Mouse (Mus musculus) layer of hippocampus, adult 9-10 months (tissue): Measurements from ENCODE around the gene Lfng.
A peak's percentile ranks its signal among the peaks of the same experiment; 100 is the strongest.

Experiments used
- DNase-seq: peaks from one replicate; pipeline ENCODE4 v3.0.0; 2022; ENCODE audit warnings: low spot score

Gene Lfng

GRCm38 (mm10) chr5:140616691-140617090, 9.6 kb downstream of the Lfng start:
- DNase-seq = no peak

GRCm38 (mm10) chr5:140617714-140618113, 10.6 kb downstream of the Lfng start:
- DNase-seq = no peak

GRCm38 (mm10) chr5:140619151-140619771, 12.1 kb downstream of the Lfng start:
- DNase-seq = peak; percentile 62

DNA sequence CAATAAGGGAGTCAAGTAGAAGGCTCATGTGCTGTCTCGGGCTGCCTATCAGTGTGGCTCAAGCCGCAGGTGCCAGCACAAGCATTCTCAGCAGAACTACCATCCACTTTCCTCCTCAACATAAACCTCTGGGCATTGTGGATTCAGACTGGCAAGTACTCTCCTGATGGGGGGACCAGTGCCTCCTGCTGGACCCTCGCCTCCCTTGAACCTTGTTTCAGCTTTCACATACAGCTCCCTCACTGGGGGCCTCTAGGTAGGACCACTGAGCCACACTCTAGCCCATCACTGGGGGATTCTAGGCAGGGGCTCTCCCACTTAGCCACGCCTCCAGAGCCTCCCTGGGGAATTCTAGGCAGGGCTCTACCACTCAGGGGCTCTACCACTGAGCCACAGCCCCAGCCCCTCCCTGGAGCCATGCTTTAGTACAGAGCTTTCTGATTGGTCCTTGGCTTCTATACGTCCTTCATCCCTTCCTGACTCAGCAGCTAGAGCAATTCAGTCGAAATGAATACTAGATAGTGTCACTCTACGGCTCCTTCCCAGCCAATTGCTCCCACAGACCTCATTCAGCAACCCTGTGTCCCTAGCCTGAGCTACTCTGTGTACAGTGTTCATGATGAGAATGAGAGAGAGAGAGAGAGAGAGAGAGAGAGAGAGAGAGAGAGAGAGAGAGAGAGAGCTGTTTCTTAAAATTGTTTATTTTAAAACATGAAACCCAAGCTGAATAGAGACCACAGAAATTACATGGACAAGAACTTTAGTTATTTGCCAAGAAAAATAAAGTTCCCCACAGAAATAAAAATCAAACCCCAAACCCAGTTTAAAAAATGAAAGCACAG, 13.0 kb downstream of the Lfng start:
- no peak for DNase-seq

GRCm38 (mm10) chr5:140621092-140621491, 14.0 kb downstream of the Lfng start:
- DNase-seq = no peak

- DNase-seq = no peak
Observed at GRCm38 (mm10) chr5:140621517-140621916, 14.4 kb downstream of the Lfng start.

- no peak for DNase-seq
Observed at GRCm38 (mm10) chr5:140622978-140623670, 16.0 kb downstream of the Lfng start.

GRCm38 (mm10) chr5:140623791-140624190, 16.7 kb downstream of the Lfng start:
- DNase-seq = no peak

DNA sequence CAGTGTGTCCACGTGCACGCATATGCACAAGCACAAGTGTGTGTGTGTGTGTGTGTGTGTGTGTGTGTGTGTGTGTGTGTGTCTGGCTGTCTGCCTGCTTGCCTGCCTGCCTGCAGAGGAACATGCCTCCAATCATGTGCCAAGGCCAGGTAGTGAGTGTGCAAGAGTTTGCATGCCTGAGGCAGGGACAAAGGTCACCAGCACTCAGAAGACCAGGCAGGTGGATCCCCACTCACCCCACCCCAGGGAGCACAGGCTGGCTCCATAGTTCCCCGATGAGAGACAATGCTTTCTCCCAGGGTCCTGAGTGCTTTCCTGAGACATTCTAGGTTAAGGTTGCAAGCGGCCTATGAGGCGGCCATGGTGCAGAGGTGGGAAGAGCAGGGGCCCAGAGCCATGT, 17.1 kb downstream of the Lfng start:
- no peak for DNase-seq

- no peak for DNase-seq
Observed at GRCm38 (mm10) chr5:140624961-140625360, 17.8 kb downstream of the Lfng start.

- no peak for DNase-seq
Observed at GRCm38 (mm10) chr5:140627580-140627979, 20.5 kb downstream of the Lfng start.

DNA sequence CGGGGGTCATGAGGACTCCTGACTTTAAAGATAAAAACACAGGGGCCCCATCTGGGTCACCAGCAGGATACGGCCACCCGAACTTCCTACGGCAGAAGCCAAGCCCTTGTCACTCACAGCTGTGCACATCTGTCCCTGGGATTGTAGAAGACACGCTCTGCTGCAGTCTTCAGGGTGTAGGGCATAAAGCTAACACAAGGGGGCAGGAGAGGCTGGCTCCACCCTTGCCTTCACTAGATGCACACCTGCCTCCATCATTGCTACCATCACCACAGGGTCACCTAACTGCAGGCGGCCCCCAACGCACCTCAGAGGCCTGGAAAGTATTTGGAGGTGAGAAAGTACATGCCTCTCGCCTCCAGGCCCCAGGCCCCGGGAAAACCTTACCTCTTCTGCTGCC, 21.9 kb downstream of the Lfng start:
- DNase-seq = no peak

- no peak for DNase-seq
Observed at GRCm38 (mm10) chr5:140633432-140633831, 26.3 kb downstream of the Lfng start.

- no peak for DNase-seq
Observed at GRCm38 (mm10) chr5:140634798-140635722, 27.9 kb downstream of the Lfng start.

GRCm38 (mm10) chr5:140636316-140637057, 29.4 kb downstream of the Lfng start:
- DNase-seq = no peak

DNA sequence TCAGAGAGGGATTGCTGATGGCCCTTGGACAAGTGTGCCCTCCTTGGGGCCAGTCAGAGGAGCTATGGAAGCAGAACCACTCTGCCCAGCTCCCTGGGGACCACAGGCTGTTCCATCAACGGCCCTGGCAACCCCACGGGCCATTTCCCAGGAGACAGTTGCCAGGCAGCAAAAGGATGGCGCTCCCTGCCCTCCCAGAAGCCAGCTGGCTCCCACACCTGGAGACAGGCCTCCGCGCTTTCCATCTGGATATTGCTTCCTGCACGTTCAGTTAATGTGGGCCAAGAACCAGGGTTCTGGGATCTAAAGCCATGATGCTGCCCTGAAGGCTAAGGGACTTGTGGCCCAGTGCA, 29.9 kb downstream of the Lfng start:
- DNase-seq = no peak

GRCm38 (mm10) chr5:140637989-140638388, 30.9 kb downstream of the Lfng start:
- DNase-seq = no peak

GRCm38 (mm10) chr5:140638484-140638883, 31.4 kb downstream of the Lfng start:
- DNase-seq = no peak

DNA sequence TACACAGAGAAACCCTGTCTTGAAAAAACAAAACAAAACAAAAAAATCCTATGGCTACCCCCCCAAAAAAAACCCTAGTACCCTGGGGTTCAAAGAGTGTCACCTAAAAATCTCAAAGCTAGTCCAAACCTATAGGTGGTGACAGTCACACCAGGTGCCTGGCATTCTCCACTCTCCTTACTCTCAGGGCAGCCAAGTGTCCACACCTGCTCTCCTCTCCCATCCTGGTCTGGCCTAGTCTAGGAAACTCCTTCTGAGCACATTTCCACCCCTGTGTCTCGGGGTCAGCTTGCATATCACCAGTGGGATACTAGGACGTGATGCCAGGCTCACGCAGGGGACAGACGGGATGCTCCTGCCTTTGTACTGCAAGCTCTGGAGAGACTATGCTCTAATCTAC, 32.2 kb downstream of the Lfng start:
- DNase-seq = no peak

- DNase-seq = no peak
Observed at GRCm38 (mm10) chr5:140639871-140640270, 32.8 kb downstream of the Lfng start.

DNA sequence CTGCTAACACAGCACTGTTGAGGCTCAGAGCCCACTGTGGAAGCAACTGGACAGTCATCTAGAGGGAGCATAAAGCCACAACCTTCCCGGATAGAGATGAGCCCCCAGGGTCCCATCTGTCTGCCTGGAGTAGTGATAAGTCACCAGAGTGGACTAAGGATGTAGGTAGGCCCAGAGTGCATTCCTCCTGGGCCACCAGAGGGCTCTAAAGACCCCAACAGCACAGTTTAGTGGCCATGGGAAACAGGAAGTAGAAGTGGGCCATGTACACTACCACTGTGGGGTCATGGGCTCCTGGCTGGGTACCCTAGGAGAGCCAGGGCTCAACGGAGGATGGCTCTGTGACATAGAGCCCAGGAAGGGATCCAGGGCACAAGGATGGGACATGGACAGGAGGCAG, 33.7 kb downstream of the Lfng start:
- DNase-seq = no peak
